Mouse (Mus musculus) T-helper 1 cell (primary cell): ENCODE measurements around the gene Hoxa11.

ENCODE experiments used
- in situ Hi-C: fragments of 300-600 bp; cut with MboI, MseI; formaldehyde crosslinking; loops from one replicate; pipeline ENCODE4 v1.15.1; 2025; ENCODE audit warnings: high pct_unique_total_duplicates

Hoxa11 gene

GRCm38 (mm10) chr6:52249415-52249738 lies 3.8 kb upstream of the Hoxa11 start:
- in situ Hi-C loops: loop anchor here (25.0 kb wide), 1 partner anchor 1038 kb away; the partner anchor contains the start of gene Creb5

DNA sequence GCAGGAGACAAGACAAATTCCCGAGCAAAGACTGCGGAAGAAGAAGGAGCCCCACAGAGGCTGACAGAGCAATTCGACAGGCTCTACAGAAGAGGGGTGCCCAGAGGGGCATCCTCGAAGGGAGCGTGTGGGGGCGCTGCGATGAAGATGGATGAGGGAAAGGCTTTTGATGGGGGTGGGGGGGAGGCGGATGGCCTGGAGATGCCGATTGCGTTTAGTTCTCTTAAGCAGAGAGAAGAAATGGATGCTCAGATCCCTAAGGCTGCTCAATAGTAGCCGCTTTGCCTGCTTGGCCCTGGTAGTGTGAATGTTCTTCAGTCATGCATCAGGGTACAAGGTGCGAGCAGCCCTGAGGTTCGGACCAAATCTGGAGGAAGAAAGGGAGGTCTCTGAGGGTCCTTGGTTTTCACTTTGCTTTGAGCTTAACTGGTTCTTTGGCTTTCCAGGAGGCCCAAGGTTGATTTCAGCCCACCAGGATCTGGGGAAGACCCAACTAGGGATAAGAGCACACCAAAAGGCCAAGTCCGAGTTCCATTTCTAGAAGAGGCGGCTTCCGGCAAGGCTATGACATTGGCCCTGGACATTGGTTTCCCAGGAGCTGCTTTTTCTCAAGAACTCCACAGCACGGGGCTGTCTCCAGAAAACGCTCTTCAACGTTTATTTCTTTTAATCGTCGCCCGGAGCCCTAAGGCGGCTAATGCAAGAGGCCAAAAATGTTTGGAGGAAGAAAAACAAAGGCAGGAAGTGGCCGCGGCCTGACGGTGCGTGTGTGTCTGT lies 3.2 kb upstream of the Hoxa11 start:
- in situ Hi-C loops: loop anchor here (25.0 kb wide), 1 partner anchor 1038 kb away; the partner anchor contains the start of gene Creb5

DNA sequence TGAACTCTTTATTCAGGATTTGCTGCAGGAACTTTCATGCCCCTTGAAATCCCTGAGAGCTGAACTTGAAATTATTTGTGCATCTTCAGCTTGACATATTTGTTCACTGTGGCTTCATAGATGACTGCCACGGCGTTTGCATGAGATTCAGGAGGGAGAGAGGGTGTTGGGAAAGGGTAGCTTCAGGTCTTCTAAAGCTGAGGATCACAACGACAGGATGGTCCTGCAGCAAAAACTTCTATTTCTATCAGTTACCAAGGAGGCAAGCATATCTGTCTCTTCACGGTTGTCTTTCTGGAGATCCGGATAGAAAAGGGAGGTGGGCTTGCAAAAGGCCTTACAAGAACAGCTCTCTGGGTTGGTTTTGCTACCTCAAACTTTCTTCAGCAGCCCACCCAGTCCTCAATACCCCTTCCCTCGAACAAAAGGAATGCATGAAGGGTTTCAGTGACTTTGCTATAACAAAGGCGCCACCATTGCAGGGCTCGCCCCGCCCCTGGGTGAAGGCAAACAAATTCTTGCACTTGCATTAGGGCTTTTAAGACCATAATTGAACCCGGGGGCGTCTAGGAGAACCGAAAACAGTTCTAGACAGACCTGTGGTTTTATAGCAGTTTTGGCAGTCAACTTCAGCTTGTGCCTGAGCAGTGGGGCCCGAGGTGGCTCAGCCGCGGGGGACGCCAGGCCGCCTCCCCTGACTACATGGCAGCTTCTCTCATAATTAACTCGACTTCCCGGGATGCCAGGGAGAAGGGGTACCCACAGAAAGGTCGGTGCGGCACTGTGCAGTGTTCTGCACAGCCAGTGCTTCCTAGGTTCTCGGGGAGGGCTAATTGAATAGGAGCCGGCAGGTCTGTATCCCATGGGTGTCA lies 2.4 kb upstream of the Hoxa11 start:
- in situ Hi-C loops: loop anchor here (25.0 kb wide), 1 partner anchor 1039 kb away; the partner anchor contains the start of gene Creb5

DNA sequence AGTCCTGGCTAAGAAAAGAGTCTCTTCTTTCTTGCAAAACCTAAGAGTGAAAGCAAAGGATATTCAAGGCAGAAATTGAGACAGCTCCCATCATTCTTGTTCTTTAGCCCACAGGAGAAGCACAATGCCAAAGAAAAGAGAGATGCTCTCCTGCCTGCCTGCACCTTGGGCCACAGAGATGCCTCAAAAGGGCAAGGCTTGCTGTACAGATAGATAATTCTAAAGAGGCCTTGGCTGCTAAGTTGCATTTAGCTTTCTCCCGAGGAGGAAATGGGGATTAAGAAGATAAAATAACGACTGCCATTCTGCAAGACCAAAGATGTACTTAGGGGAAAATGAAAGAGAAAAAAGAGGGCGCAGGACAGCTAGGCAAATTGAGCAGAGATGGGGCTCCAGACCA lies 1.3 kb upstream of the Hoxa11 start:
- in situ Hi-C loops: loop anchor here (25.0 kb wide), 1 partner anchor 1040 kb away; the partner anchor contains the start of gene Creb5

DNA sequence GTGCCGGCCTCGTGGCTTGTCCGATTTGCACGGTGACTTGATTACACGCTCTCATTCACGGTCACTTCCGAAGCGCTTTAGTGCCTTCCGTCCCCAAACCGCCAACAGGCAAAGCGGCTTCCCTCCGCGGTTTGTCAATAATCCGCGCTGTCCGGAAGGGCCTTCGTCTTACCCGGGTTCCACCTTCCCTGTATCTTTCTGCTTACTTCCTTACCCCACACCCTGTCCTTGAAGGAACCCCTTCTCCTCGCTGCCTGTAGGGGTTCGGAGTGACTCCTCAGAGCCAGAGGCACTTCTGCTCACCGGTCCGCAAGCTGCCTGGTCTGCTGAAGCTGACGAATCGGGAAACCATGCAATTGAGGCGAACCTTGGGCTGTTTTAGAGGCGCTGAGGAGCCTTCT lies 793 bp upstream of the Hoxa11 start:
- in situ Hi-C loops: loop anchor here (25.0 kb wide), 1 partner anchor 1041 kb away; the partner anchor contains the start of gene Creb5

GRCm38 (mm10) chr6:52245040-52245756 lies 412 bp downstream of the Hoxa11 start:
- in situ Hi-C loops: loop anchor here (25.0 kb wide), 1 partner anchor 1042 kb away; the partner anchor contains the start of gene Creb5

- in situ Hi-C loops: loop anchor here (25.0 kb wide), 1 partner anchor 1043 kb away; the partner anchor contains the start of gene Creb5
Observed at GRCm38 (mm10) chr6:52244471-52245039, 1.1 kb downstream of the Hoxa11 start.

DNA sequence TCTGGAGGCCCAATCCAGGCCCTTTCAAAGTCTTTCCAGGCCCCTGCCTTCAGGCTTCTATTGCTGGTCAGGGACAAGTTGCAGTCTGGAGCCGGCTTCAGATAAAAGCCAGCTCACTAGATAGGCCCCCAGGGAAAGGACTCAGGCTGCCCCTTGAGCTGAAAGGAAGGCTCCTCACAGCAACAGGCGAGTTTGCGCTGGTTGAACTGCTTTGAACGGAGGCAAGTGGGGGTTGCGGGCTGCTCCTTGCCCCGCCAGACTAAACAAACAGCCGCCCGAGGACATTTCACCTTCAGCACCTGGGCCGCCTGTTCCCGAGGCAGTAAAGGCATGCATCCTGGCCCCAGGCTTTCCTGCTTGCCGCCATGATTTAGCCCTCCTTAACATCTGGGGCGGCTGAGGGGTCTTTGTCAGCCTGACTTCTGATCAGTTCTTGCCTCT lies 1.9 kb downstream of the Hoxa11 start:
- in situ Hi-C loops: loop anchor here (25.0 kb wide), 1 partner anchor 1044 kb away; the partner anchor contains the start of gene Creb5

DNA sequence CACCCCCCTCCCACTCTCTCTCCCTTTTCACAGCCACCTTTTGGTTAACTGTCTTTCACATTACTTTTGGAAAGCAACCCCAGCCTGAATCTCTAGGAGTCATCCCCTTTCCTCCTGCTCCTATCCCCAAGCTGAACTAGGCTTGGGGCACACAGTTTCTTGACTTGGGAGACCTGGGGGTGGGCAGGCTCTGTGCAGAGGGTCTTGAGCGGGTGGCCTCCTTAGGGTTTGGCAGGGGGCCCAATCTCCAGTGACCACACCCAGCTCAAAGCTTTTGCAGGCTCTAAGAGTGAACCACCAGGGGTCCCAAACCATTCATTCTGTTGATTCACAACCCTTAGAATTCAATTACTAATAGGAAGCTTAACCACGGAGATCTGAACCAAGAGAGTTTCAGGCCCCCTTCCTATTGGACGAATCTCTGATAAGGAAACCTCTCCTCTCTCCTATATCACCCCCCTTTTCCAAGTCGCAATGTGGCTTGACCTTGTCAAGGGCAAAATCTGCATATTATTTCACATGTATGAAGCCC lies 2.7 kb downstream of the Hoxa11 start:
- in situ Hi-C loops: loop anchor here (25.0 kb wide), 1 partner anchor 1044 kb away; the partner anchor contains the start of gene Creb5

- in situ Hi-C loops: loop anchor here (25.0 kb wide), 1 partner anchor 1046 kb away; the partner anchor contains the start of gene Creb5
Observed at GRCm38 (mm10) chr6:52241001-52241621, 4.5 kb downstream of the Hoxa11 start.

DNA sequence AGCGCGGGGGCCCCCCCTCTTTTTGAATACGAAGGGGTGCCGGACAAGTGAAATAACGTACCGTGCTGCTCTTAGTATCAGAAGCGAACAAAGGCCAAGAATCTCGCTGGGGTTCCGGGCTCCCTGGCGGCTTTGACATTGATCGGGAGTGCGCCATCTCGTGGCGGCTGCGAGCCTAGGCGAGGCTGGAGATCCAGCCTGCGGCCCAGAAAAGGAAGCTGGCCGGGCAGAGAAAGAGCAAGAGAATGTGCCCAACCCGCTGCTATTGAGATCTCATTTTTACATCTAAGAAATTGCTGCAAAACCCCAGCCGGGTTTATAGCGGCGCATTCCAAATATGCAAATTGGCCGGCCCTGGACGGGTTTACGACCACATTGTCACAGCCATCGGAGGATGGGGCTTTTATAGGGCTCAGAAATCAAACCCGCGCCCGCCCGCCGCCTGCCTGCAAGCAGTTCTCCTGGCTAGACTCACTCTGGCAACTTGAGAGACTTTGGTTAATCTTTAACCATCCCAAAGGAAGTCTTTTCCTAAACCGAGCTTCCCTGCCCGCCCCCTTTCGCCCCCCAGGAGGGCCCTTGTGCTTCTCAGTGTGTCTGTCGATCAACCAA lies 5.1 kb downstream of the Hoxa11 start, which contains the start of gene Hoxa10:
Hoxa10 (minus strand) TSS at position 466 of the 612 bp plus-strand sequence.
- in situ Hi-C loops: loop anchor here (25.0 kb wide), 1 partner anchor 1047 kb away; the partner anchor contains the start of gene Creb5

- in situ Hi-C loops: loop anchor here (25.0 kb wide), 1 partner anchor 1047 kb away; the partner anchor contains the start of gene Creb5
Observed at GRCm38 (mm10) chr6:52239625-52240388, 5.8 kb downstream of the Hoxa11 start.

DNA sequence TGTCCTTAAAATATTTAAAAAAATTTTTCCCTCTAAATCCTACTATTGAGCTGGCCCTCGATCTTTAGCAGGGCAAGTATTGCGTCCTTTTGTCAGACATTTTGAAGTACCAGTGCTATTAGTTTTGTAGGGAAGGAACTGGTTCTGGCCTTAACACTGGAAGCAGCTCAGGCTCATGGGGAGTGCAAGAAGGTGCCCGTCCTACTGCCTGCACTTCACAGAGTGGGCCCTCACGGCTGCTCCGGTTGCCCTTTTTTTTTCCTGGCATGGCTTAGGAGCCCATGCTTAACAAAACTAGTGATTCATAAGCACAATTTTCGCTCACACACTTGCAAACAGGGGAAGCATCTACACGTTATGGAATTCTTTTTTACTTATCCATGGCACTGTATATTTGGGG lies 6.6 kb downstream of the Hoxa11 start:
- in situ Hi-C loops: loop anchor here (25.0 kb wide), 1 partner anchor 1048 kb away; the partner anchor contains the start of gene Creb5

DNA sequence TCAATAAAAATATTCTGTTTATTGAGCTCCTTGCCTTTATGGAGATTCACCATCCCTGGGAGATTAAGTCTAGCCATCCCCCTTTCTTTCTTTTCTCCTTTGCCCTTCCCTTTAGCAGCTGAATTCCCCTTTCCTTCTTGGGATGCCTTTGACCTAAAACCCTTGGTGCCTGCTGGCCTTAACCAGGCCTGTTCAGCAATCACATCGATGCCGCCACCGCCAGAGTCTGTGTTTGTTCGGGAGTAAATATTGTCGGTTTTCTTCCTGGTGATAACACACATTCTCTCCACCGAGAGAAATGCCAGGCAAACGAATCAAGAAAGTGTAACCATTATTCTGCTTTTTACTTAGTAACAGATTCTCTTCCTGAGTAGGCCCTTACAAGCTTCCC lies 7.5 kb downstream of the Hoxa11 start:
- in situ Hi-C loops: loop anchor here (25.0 kb wide), 1 partner anchor 1049 kb away; the partner anchor contains the start of gene Creb5

- in situ Hi-C loops: loop anchor here (25.0 kb wide), 1 partner anchor 1050 kb away; the partner anchor contains the start of gene Creb5
Observed at GRCm38 (mm10) chr6:52237346-52238154, 8.1 kb downstream of the Hoxa11 start.

- in situ Hi-C loops: loop anchor here (25.0 kb wide), 1 partner anchor 1050 kb away; the partner anchor contains the start of gene Creb5
Observed at GRCm38 (mm10) chr6:52236806-52237205, 8.8 kb downstream of the Hoxa11 start.

- in situ Hi-C loops: loop anchor here (25.0 kb wide), 1 partner anchor 1051 kb away; the partner anchor contains the start of gene Creb5
Observed at GRCm38 (mm10) chr6:52235866-52236265, 9.7 kb downstream of the Hoxa11 start.
